Mouse (Mus musculus) cerebellum, adult 8-10 months (tissue): ENCODE data around the gene Gucy1a1.
A peak's percentile ranks its signal among the peaks of the same experiment; 100 is the strongest.
"Not testable (repeated sequence)": the region's sequence is repeated elsewhere in the genome, so short reads cannot be mapped to it uniquely, and the experiment has no call there.

Source experiments
- DNase-seq: peaks from one replicate; pipeline ENCODE4 v3.0.0; 2022

Gucy1a1 gene

DNA sequence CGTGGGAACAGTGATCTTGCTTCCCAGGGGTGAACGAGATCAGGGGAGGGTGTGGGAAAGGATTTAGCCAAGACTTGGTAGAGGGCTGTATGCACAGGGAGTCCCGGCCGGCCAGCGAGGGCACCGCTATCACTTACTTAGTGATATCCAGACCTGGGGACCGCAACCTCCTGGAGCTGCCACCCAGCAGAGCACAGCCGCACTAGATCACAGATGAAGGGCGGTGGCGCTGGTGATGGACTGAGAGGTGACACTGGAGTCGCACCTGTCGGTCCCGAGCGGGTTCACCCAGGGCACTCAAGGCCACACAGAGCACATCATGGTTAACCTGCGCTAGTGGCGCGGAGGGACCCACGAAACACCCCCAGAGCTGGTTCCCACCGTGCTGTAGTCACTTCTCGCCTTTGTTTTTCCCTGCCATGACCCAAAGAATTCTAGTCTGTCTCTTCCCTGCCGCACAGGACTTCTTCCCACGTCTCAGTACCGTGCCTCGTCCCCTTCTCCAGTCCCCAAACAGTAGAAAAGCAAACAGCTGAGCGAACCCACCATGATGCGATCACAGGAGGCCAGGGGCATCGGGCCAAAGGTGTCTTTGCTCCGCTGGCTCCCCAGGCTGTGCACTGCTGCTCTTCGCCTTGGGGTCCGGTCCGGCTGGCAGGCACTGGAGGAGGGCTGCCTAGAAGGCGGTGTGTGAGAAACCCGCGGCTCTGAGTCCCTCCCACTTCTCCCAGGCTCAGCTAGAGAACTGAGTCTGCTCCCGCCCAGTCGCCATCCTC is at the start of gene Gucy1a1:
Gucy1a1 (minus strand) TSS at position 664 of the 776 bp plus-strand sequence.
- DNase-seq = peak; percentile 7

DNA sequence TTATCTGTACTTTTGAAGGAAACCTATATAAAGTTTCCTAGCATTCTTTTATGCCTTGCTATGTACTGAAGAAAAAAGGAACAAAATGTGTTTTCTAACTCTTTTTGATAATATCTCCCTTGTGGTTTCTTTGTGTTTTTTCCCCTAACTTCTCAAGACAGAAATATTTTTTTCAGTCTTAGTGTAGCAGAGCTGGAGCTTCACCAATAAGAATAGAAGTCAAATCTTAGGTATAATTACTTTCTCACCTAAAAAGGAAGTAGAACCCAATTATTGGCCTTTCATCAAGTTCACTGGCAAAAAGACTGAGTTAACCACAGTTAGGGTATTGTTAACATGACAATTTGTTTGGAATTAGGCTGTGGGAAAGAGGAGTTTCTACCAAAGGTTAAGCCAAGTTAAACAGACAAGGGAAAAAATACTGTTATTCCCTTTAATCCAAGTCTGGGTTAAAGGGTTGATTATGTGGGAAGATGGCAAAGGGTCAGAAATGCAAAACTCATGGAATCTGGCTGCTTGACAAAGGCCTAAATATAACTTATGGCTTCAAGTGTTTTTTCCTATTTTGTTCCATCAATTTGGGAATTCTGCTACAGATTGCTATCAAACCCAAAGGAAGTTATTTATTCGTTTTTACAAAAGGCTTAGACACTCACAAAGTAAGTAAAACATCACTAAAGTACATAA is 46.1 kb upstream of the Gucy1a1 start:
- no peak for DNase-seq

DNA sequence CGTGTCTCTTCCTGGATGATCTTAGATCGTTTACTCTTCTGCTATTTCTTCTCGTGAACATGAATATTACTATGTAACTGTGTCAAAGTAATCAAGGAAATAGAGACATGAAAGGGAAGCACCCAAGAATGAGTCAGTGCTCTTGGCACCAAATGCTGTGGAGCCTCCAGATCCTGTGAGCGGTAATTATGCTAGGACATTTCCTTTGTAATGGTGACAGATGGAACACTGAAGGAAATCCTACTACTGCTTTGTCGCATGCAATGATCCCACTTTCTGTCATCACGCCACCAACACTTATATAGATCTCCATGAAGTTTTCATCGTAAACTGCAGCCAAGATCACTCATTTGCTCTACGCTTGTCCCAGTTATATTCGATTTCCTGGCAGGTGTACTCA is 40.0 kb upstream of the Gucy1a1 start:
- no peak for DNase-seq

DNA sequence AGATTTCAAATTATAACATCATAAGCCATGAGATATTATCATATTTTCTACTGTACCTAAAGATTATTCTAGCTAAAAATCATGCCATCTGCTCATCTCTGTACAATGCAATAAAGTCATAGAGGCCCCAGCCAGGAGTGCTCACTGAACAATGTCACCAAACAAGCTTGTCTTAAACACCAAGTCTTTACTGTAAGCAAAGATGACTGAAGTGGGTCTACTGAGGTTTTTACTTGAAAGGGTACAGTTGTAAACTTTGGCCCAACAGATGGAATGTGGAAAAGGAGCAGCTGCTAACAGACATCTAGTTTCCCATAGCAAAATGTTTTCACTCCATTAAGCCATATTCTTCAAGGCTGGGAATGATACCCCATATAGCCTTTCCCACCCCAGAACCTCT is 35.9 kb upstream of the Gucy1a1 start:
- no peak for DNase-seq

DNA sequence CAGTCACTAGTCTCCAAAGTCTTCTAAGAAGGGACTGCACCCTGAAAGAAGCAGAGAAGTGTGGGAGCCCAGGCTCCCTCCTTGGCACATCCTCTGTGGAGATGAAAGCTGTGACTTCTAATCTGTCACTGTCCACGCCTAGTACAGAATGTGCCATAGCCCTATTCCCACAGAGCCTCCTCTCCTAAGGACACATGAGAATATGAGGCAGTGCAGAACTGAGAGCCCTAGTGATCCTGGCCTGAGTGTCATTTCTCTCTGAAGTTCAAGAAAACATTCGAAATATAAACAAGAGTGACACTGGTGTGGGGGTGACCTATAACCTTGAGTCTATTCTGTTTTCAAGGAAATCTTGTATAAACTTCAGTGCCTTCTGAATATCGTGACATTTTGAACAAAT is 34.7 kb upstream of the Gucy1a1 start:
- DNase-seq = no peak

DNA sequence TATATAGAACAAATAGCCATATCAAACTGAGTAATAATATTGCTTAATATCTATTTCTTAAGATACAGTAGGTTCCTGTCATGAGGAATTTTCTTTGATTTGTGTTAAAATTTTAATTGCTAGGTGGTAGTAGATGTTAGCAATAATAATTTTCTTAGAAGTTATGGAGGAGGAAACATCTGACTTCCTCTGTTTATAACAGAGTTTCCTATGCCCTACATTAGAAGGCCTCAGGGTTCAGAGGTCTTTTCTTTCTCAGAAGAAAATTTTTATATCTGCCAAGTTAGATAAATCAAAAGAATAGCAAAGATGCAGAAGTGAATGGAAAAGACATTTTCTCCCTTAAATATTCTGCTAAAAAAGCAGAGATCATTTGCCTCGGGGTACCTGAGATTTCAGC is 29.9 kb upstream of the Gucy1a1 start:
- no peak for DNase-seq

DNA sequence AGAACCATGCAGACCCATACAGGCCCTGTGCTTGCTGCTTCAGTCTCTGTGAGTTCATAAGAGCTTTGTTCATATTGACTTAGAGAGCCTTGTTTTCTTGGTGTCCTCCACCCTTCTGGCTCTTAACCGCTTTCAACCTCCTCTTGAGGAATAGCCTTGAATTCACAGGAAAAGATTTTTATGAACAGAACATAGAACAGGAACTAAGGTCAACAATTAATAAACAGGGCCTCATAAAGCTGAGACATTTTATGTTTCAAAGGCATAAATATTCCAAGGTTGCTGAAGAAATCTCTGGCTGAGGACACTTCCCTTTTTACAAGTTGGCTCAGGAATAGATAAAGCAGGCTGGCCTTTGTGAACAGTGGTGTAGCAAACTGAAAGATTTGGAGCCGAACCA is 21.5 kb upstream of the Gucy1a1 start:
- no peak for DNase-seq

DNA sequence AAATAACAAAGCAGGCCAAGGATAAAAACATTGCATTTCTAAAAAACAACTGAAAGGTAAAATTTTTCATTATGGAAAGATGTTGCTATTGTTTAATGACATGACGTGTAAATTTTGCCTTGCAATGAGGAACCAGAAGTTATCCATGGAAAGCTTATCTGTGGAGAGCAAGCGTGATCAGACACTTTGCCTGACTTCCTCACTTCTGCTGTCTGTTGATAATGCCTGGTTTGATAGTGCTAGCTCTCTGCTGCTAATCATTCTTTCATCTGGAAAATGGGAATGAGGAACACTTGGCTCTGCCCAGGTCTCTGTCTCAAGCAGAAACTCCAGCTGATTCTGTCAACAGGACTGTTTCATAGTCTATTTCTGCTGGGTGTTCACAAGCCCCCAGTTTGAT is 20.3 kb upstream of the Gucy1a1 start:
- no peak for DNase-seq

DNA sequence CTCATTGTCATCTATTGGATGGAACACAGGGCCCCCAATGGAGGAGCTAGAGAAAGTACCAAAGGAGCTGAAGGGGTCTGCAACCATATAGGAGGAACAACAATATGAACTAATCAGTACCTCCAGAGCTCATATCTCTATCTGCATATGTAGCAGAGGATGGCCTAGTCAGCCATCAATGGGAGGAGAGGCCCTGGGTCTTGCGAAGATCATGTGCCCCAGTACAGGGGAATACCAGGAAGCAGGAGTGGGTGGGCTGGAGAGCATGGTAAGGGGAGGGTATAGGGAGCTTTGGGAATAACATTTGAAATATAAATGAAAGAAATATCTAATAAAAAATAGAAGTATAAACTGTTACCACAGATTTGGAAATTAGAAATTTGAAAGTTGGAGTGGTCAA is 17.4 kb upstream of the Gucy1a1 start:
- DNase-seq = not testable (repeated sequence)

DNA sequence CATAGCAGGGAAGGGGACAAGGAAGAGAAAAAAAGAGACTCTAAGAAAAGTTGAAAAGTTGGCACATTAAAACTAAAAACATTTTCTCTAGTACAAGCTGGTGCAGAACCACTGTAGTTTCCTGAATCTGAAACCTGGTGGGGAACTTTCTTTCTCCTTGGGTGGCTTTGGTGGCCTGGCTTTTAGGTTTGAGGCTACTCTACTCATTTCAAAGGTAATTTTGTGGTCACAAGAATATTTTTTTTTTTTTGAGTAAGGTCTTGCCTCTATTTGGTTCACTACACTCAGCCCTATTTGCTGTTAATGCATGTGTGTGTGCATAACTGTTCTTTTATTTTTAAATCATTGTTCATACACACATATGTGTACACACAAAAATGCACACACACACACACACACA is 389 bp upstream of the Gucy1a1 start:
- no peak for DNase-seq

DNA sequence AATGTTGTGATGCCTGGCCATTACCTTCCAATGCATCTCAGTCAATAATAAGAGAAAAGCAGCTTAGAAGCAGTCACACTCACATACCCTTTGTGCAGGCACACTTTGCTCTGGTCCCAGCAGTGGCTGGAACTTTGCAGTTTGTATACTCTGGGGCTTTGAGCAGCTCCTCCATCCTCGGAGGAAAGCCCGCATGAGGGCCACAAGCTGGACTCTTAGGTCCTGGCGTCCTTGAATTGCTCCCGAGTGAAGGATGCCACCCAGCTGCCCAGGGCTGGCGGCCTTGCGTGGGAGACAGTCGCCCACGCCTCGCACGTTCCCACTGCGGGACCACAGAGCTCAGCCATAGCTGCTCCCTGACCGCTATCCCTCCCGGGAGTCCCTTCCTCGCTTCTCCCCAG is 864 bp downstream of the Gucy1a1 start:
- no peak for DNase-seq

DNA sequence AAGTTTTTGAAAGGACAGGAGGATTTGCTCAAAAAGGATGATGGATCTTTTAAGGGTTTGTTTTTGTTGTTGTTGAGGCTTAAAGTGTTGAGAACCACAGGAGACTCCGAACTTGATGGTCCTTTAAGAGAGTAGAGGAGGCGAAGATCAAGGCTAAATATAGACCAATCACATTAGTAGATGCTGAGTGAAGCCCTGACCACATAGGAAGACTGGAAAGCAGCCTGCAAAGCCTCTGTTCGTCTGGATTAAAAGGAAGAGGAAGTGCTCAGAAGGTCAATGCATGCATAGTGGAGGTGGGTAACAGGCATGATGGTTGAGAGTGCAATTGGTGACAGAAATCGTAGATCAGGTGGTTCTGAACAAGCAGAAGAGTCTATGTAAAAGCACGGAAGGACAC is 4.8 kb downstream of the Gucy1a1 start:
- no peak for DNase-seq

DNA sequence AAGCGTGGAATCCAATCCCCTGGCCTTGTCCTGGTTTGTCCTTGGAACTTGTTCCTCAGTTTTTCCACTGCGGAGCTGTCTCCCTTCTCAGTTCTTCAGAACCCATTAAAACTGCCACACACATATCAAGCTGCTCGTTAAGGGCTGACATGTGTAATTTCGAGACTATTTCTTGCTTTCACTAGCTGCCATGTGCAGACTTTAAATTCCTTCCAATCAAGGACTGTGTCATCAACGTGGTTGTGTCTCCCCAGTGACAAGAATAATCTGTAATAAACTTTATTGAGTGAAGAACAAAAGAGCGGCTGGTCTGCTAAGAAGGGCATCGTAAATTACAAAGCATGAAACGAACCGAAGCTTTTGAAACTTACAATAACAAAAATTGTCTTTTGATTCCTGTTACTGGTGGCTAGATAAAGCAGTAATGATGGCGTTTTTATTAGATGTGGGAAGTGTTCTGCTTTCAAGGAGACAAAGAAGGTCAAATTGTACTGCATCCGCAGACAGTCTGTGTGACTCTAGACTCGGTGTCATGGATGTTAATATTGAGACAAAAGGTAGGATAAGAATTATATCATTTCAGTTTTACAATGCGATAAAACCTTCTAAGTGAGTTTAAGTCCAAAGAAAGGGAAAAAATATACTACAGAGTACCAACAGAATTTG is 7.5 kb downstream of the Gucy1a1 start:
- DNase-seq = no peak

DNA sequence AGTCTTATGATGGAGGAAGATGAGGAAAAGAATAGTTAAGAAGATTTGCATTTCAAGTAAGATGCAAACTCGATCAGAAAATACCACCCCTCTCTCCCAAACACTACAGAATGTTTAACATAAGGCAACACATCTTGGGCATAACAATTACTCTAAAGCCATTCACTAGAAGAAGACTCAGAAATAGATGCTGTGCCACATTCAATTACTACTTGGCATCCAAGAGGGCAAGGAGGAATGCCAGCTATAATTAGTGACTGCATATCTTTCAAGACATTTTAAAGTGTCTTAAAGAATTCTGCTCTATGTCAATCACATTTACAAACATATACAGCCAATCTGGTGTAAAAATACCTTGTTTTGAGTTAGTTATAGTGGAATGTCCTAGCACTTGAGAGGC is 10.1 kb downstream of the Gucy1a1 start:
- DNase-seq = no peak

DNA sequence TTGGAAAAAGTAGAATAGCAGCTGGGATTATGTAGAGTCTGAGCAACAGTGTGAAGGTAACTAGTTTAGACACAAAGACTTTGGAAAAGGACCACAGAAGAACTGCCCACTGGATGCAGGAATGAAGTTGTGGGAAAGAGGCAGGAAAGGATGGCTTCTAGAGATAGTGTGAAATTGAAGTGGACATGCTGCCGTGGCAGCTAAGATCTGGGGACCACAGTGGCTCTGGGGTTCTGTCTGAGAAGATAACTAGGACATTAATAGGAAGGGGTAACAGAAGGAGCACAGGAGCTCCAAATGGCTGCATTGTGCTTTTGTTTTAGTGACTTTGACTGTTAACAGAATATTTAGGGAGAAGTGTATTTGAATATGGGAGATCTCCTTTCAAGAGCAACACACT is 16.3 kb downstream of the Gucy1a1 start:
- DNase-seq = no peak

DNA sequence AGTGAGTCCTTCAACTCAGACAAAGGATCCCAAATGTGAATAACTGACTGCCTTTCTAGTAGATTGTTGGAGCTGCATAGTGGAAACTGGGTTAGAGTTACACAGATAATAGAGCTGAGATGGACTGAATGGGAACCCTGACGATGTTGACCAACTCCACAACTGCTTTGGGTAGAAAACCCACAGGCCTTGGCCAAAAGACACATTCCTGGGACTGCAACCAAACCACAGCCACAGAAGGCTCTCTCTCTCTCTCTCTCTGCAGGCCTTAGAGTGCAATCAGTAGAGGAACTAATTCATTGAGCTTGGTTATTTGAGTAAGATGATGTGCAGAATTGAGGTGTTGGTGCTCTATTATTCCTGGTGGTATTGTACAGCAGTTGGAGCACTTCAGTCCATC is 21.0 kb downstream of the Gucy1a1 start:
- no peak for DNase-seq

DNA sequence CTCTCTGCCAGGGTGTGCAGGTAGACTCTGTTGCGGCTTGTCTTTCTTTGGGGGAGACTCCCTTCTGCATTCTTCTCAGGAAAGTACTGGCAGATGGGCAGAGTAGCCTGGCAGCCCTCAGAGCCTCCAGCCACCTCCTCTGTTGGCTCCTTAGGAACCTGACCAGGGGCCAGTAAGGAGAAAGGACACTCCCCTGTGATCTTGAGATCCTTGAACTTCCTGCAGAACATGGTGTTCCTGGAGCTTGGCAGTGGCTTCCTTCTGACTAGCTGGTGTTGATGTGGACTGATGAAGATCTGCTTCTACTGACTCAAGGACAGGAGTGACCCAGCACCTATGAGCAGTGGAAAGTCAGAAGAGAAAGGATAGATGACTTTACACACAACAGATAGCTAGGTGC is 26.7 kb downstream of the Gucy1a1 start:
- DNase-seq = no peak

DNA sequence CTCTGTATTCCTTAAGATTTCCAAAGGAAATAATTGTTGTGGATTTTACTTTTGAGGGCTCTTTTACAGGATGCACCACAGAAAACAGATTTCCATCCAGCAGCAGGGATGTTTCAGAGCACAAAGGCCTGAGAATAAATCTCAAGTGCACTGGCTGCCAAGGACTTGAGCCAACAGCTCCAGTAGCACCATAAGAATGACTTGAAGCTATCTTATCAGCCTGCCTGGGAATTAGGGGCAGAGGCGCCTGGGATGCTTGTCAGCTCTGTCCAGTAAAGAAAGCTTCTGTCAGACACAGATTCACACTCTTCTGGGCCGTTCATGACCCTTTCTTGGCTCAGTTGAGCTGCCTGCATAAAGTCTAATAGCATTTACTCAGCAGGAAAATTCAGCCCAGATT is 33.1 kb downstream of the Gucy1a1 start:
- DNase-seq = no peak

DNA sequence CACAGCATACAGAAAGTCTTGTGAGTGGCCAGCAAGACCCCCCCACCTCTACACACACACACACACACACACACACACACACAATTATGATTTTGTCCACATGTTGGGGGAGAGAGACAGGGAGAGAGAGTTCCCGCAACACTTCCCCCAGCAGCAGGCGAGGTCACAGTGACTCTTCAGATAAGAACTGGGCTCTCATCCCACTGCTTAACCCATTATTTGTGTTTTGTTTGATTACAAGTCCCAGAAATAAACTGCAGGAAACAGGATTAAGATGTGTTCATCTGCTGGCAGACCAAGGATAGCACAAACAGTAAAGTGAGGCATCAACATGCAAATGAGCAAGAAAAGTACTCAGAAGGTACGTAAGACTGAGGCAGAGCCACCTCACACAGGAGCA is 33.6 kb downstream of the Gucy1a1 start:
- no peak for DNase-seq

DNA sequence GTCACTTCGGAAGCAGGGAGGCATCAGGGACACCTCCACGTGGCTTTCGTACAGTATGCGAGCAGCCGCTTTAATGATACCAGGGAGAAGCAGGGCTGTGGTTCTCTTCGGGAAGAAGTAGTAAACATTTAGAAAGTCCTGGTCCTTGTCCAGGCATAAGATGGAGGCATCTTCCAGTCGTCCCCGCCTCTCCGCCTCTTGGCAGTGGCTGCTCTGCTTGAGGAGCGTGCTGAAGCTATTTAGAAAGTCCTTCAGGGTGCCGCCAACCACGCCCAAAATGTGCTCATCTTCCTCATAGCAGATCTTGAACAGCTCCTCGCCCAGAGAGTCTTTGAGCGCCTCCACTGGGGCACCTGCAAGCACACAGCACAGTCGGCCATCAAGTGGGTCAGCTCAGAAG is 36.6 kb downstream of the Gucy1a1 start:
- no peak for DNase-seq

DNA sequence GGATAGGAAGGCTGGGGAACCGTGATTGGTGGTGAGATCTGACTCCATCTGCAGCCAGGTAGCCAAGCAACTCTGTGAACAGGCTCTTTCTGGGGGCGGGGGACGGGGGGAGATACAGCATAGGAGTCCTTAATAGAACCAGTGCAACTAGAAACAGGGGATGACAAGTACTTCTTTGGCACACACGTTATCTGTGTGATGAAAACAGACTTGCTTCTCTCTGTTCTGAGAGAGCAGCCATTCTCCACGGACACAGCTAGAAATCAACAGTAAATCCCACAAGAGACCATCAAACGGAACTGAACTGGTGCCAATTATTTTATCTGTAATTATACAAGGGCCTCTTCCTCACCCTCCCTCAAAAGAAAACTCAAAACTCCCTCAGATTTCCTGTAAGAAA is 41.4 kb downstream of the Gucy1a1 start:
- DNase-seq = no peak

DNA sequence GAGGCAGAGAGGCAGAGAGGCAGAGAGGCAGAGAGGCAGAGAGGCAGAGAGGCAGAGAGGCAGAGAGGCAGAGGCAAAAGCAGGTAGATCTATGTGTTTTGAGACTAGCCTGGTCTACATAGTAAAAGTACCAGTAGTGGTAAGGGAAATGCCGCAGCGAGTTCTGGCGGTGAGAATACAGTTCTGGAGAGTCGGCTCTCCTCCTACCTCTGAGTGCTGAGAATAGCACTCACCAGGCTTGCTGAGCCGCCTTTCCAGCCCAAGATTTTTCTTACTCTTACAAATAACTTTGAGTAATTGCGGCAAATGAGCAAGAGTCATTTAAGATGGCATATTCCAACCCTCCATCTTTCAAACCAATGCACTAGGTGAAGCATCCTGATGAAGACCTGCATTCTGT is 46.5 kb downstream of the Gucy1a1 start:
- no peak for DNase-seq

DNA sequence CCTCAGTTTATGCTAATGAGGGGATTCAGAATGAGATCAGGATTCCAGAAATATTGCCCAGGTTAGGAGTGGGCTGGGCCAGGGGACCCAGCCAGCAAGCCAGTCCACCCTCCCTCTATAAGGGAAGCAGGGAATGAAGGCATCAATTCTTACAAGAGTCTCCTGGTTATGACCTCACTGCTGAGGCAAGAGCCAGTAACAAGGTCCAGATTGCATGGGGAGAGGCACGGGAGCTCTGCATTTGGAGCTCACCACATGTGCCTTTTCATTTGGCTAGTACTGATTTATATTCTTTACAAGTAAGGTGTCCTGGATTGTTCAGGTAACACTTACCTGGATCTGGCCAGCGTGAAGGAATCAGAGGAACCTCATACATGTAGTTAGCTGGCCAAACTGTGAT is 48.8 kb downstream of the Gucy1a1 start:
- DNase-seq = no peak

DNA sequence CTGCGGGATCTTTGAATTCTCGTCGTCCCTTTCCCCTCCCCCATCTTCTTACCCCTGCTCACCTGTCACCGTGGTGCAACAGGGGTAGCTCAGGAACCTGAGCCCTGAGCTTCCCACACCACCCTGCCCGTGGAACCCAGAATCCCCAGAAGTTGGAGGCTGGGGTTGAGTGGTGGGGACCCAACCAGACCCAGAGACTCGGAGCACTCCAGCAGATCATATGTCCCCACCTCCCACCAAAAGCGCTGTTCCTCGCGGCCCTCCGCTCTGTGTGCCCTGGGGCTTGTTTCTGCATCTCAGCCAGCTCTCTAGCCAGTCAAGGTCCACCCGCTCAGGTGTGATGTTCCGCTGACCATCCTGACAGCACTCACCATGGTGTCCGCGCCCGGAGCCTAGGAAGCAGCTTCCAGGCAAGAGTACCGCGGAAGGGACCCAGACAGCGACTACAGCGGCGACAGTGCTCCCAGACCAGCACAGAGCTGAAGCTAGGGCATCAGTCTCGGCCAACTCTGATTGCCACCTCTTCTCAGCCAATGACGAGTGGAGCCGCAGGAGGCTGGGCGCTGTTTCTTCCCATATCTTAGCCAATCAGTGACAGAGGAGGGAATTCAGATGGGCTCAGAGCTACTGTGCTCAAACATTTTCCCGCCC is 71.3 kb downstream of the Gucy1a1 start, which contains the start of gene Gucy1b1:
Gucy1b1 (minus strand) TSS at position 489 of the 651 bp plus-strand sequence.
- DNase-seq = peak; percentile 81
